Mouse (Mus musculus): Measurements from ENCODE around the gene Sel1l2.

The Sel1l2 gene

GRCm38 (mm10) chr2:140389525-140389924 is at the start of gene Sel1l2:
TSS of gene Sel1l2 (minus strand) at chr2:140389706.
- DNase-seq (ENCODE audit: low read depth, low spot score): no peak

- no peak for DNase-seq (ENCODE audit: low read depth, low spot score)
These were observed 49.6 kb upstream of the Sel1l2 start for GRCm38 (mm10) chr2:140439081-140439480.

- peak; percentile 35 for DNase-seq (ENCODE audit: low read depth, low spot score)
These were observed 37.8 kb upstream of the Sel1l2 start for GRCm38 (mm10) chr2:140427283-140427682.

GRCm38 (mm10) chr2:140425844-140426243 is 36.3 kb upstream of the Sel1l2 start:
- no peak for DNase-seq (ENCODE audit: low read depth, low spot score)

- DNase-seq (ENCODE audit: low read depth, low spot score): no peak
These were observed 6.3 kb upstream of the Sel1l2 start for GRCm38 (mm10) chr2:140395744-140396231.

- no peak for DNase-seq (ENCODE audit: low read depth, low spot score)
These were observed 5.7 kb upstream of the Sel1l2 start, which contains the start of gene Macrod2 for GRCm38 (mm10) chr2:140395179-140395578. TSS of gene Macrod2 (plus strand) at chr2:140395309.

GRCm38 (mm10) chr2:140364804-140365203 is 24.7 kb downstream of the Sel1l2 start:
- no peak for DNase-seq (ENCODE audit: low read depth, low spot score)

- no peak for DNase-seq (ENCODE audit: low read depth, low spot score)
These were observed 29.6 kb downstream of the Sel1l2 start for GRCm38 (mm10) chr2:140359905-140360304.

- no peak for DNase-seq (ENCODE audit: low read depth, low spot score)
These were observed 47.1 kb downstream of the Sel1l2 start for GRCm38 (mm10) chr2:140342394-140342793.

- no peak for DNase-seq (ENCODE audit: low read depth, low spot score)
These were observed 58.8 kb downstream of the Sel1l2 start for GRCm38 (mm10) chr2:140330508-140331306.

GRCm38 (mm10) chr2:140302976-140303708 is 86.4 kb downstream of the Sel1l2 start:
- no peak for DNase-seq (ENCODE audit: low read depth, low spot score)

GRCm38 (mm10) chr2:140297155-140297554 is 92.4 kb downstream of the Sel1l2 start:
- no peak for DNase-seq (ENCODE audit: low read depth, low spot score)

- DNase-seq (ENCODE audit: low read depth, low spot score): no peak
These were observed 95.7 kb downstream of the Sel1l2 start for GRCm38 (mm10) chr2:140293820-140294219.

- DNase-seq (ENCODE audit: low read depth, low spot score): no peak
These were observed 108.7 kb downstream of the Sel1l2 start for GRCm38 (mm10) chr2:140280808-140281207.

- no peak for DNase-seq (ENCODE audit: low read depth, low spot score)
These were observed 133.8 kb downstream of the Sel1l2 start for GRCm38 (mm10) chr2:140255595-140256141.

GRCm38 (mm10) chr2:140254256-140254655 is 135.2 kb downstream of the Sel1l2 start:
- DNase-seq (ENCODE audit: low read depth, low spot score): no peak

- DNase-seq (ENCODE audit: low read depth, low spot score): no peak
These were observed 146.4 kb downstream of the Sel1l2 start for GRCm38 (mm10) chr2:140243105-140243504.

GRCm38 (mm10) chr2:140242398-140242797 is 147.1 kb downstream of the Sel1l2 start:
- DNase-seq (ENCODE audit: low read depth, low spot score): no peak

GRCm38 (mm10) chr2:140237245-140237644 is 152.3 kb downstream of the Sel1l2 start:
- no peak for DNase-seq (ENCODE audit: low read depth, low spot score)

- no peak for DNase-seq (ENCODE audit: low read depth, low spot score)
These were observed 159.2 kb downstream of the Sel1l2 start for GRCm38 (mm10) chr2:140230295-140230694.

- no peak for DNase-seq (ENCODE audit: low read depth, low spot score)
These were observed 169.2 kb downstream of the Sel1l2 start for GRCm38 (mm10) chr2:140220325-140220724.

GRCm38 (mm10) chr2:140215965-140216364 is 173.5 kb downstream of the Sel1l2 start:
- DNase-seq (ENCODE audit: low read depth, low spot score): no peak

Data from A20 (cell line).